Mouse (Mus musculus): ENCODE measurements around the gene Rfx4. TPM values are rescaled to one million over a fixed set of nuclear protein-coding genes. Genes with fewer than 3 reads are reported as not detected.

Rfx4 gene
- total RNA-seq, 2 experiments from 2014 or later: not detected

GRCm38 (mm10) chr10:84940356-84940755 is 184.5 kb downstream of the Rfx4 start:
- no peak for ATAC-seq (replicated peaks; ENCODE audit: poor library complexity, severe bottlenecking)

DNA sequence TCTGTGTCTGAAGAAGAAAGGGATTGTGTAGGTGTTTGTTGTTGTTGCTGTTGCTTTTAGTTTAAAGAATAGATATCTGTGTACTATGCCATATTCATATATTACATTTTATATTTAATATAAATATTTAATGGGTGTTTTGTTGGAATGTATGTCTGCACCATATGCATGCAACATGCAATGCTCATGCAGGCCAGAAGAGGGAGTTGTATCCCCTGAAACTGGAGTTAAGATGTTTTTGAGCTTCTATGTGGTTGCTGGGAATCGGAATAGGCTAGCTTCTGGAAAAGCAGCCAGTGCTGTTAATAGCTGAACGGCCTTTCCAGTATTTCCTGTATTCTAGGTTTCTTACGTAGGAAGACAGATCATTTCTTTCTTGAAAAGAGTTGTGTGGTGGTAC is 189.8 kb downstream of the Rfx4 start:
- no peak for ATAC-seq (replicated peaks; ENCODE audit: poor library complexity, severe bottlenecking)

GRCm38 (mm10) chr10:84948970-84949683 is 193.3 kb downstream of the Rfx4 start:
- ATAC-seq (replicated peaks; ENCODE audit: poor library complexity, severe bottlenecking): no peak

GRCm38 (mm10) chr10:84949684-84950010 is 193.8 kb downstream of the Rfx4 start:
- no peak for ATAC-seq (replicated peaks; ENCODE audit: poor library complexity, severe bottlenecking)

GRCm38 (mm10) chr10:84950384-84950783 is 194.5 kb downstream of the Rfx4 start:
- ATAC-seq (replicated peaks; ENCODE audit: poor library complexity, severe bottlenecking): no peak

GRCm38 (mm10) chr10:84954236-84954635 is 198.4 kb downstream of the Rfx4 start:
- ATAC-seq (replicated peaks; ENCODE audit: poor library complexity, severe bottlenecking): no peak

Other genes starting within 250 kb of the Rfx4 start
- gene Ckap4, start 222.0 kb upstream of the Rfx4 start, total RNA-seq (2014; fragmentation: Nextera tagmentation): 67.8 and 79.6 TPM in 2 replicates
- gene Ckap4, start 222.0 kb upstream of the Rfx4 start, total RNA-seq (2017): 55.7 and 58.3 TPM in 2 replicates
- 15.6 and 18.3 TPM in 2 replicates for gene Tcp11l2, start 179.4 kb upstream of the Rfx4 start, total RNA-seq (2014; fragmentation: Nextera tagmentation)
- 8.9 and 9.5 TPM in 2 replicates for gene Tcp11l2, start 179.4 kb upstream of the Rfx4 start, total RNA-seq (2017)
- gene Polr3b, start 133.8 kb upstream of the Rfx4 start, total RNA-seq (2014; fragmentation: Nextera tagmentation): 26.2 and 29.8 TPM in 2 replicates
- 32.8 and 46.9 TPM in 2 replicates for gene Polr3b, start 133.8 kb upstream of the Rfx4 start, total RNA-seq (2017)
- 15.1 and 17.7 TPM in 2 replicates for gene Ric8b, start 161.6 kb downstream of the Rfx4 start, total RNA-seq (2014; fragmentation: Nextera tagmentation)
- 16.6 and 17.8 TPM in 2 replicates for gene Ric8b, start 161.6 kb downstream of the Rfx4 start, total RNA-seq (2017)

Data from granulocyte monocyte progenitor cell, adult 5-6 weeks (primary cell).